Mouse (Mus musculus): ENCODE results near the gene Pnma1.
A peak's percentile ranks its signal among the peaks of the same experiment; 100 is the strongest.

Pnma1 gene

DNA sequence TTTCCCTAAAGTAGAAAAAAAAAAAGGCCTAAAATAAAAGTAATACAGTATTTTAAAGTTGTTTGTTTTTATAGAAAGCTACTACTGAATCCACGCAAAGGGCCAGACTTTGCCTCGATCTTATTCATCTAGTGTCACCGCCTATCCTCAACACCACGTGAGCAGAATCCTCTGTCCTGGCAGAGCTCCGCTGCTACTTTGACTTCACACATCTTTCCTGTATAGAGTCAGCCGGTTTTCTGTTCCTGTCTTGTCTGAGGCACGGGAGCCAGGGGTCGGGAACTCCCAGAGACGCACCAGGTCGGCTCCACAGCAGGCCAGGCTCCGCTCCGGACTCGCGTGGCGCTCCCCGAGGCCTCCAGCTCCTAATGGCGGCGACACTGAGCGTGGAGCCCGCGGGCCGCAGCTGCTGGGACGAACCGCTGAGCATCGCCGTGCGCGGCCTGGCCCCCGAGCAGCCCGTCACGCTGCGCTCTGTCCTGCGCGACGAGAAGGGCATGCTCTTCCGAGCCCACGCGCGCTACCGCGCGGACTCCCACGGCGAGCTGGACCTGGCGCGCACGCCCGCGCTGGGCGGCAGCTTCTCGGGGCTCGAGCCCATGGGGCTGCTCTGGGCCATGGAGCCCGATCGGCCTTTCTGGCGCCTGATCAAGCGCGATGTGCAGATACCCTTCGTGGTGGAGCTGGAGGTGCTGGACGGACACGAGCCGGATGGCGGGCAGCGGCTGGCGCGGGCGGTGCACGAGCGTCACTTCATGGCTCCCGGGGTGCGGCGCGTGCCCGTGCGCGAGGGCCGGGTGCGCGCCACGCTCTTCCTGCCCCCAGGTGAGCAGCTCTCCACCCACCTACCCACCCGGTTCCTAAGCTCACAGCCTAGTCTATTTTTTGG lies 47.4 kb downstream of the Pnma1 start, which contains the start of gene Acot6:
TSS of gene Acot6 (plus strand) at position 51 of the 889 bp plus-strand sequence.
- peak; percentile 92 for DNase-seq

DNA sequence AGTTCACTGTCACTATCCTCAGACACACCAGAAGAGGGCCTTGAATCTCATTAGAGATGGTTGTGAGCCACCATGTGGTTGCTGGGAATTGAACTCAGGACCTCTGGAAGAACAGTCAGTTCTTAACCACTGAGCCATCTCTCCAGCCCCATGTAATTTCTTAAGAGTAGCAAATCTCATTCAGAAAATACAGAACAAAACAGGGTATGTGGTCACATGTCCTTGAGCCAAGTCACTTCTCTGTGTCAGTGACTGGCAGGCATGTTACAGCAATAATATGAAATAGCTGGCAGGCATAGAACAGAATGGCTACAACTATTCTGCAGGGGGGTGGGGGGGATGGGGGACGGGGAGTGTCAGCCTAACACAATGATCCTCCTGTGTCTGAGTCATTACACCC lies 48.2 kb downstream of the Pnma1 start:
- DNase-seq, result peak; percentile 62

DNA sequence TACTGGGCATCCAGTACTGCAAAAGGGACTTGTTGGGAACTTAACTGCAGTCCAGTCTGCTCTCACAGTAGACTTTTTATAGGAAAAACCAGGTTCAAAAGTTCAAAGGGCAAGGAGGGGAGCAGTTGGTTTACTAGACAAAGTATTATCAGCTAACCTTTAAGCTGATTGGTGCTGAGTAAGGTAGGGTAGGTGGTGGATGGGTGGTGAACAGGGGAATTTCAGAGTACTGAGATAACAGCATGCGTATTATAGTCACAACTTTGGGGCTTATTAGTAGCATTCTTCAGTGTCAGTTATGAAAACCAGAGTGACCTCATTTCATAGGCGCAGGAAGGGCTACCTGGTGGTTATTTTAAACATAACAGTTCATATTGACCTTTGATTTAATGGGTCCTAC lies 48.7 kb downstream of the Pnma1 start:
- peak; percentile 28 for DNase-seq

All from heart, adult 11 months (tissue).